Mouse (Mus musculus) stomach, embryonic 16.5 days (tissue): ENCODE measurements around the gene Ceacam1. TPM values are rescaled to one million over a fixed set of nuclear protein-coding genes. Genes with fewer than 3 reads are reported as not detected.
A peak's percentile ranks its signal among the peaks of the same experiment; 100 is the strongest.
"Not testable (repeated sequence)": the region's sequence is repeated elsewhere in the genome, so short reads cannot be mapped to it uniquely, and the experiment has no call there.

Experiments
- ATAC-seq: fragments of 200-750 bp; cut with Nextera tagmentation; 2 replicates; pipeline ENCODE4 v1.8.0; 2017; ENCODE audit warnings: moderate number of reproducible peaks, moderate TSS enrichment; ENCODE audit not compliant: insufficient read depth, low FRiP score
- H3K27ac ChIP-seq: fragments of 300-500 bp; sonication (generic); 2 replicates; pipeline ENCODE4 v1.5.1; 2014; ENCODE audit warnings: low read length
- H3K27me3 ChIP-seq: fragments of 300-500 bp; sonication (generic); 2 replicates; pipeline ENCODE4 v1.6.1; 2014; ENCODE audit warnings: low read length, control low read depth, mixed read lengths; ENCODE audit not compliant: control insufficient read depth, insufficient read depth
- H3K36me3 ChIP-seq: fragments of 300-500 bp; sonication (generic); 2 replicates; pipeline ENCODE4 v1.6.1; 2014; ENCODE audit warnings: low read length; ENCODE audit not compliant: control insufficient read depth, insufficient read depth
- H3K4me1 ChIP-seq: fragments of 300-500 bp; sonication (generic); 2 replicates; pipeline ENCODE4 v1.6.1; 2014; ENCODE audit warnings: low read length, control low read depth, mixed read lengths; ENCODE audit not compliant: control insufficient read depth, insufficient read depth
- H3K4me2 ChIP-seq: fragments of 300-500 bp; sonication (generic); 2 replicates; pipeline ENCODE4 v1.6.1; 2014; ENCODE audit warnings: low read depth, low read length, mixed read lengths
- H3K4me3 ChIP-seq: fragments of 300-500 bp; sonication (generic); replicated peaks from 2 replicates; pipeline ENCODE4 v1.5.1; 2014; ENCODE audit warnings: mild to moderate bottlenecking, low read length
- H3K9ac ChIP-seq: fragments of 300-500 bp; sonication (generic); 2 replicates; pipeline ENCODE4 v1.6.1; 2014; ENCODE audit warnings: low read length
- H3K9me3 ChIP-seq: fragments of 300-500 bp; sonication (generic); replicated peaks from 2 replicates; pipeline ENCODE4 v1.6.1; 2016; ENCODE audit warnings: low read length, control low read depth; ENCODE audit not compliant: control insufficient read depth
- WGBS: fragments of 180-500 bp; shearing (Covaris S2); extraction: QIAGEN DNeasy Blood & Tissue Kit; methylation state at CpG from one replicate; pipeline ENCODE4 v1.1.7; 2014; 5-methylcytosine and 5-hydroxymethylcytosine counted together
- polyA plus RNA-seq: library from polyadenylated mRNA; unstranded; fragments of >200 nt; fragmentation: Nextera tagmentation; extraction: Ambion mirVana; gene quantifications from 2 replicates; pipeline ENCODE4 v1.2.1, GENCODE M21; 2015

The Ceacam1 gene
- polyA plus RNA-seq, 1 experiment from 2014 or later = 98.3 TPM

GRCm38 (mm10) chr7:25434654-25435545 is 42.5 kb downstream of the Ceacam1 start:
- whole genome bisulfite sequencing = 82% methylated on average over 10 of the region's 10 CpGs
- peak overlapping the region; percentile 85 for H3K27ac ChIP-seq

DNA sequence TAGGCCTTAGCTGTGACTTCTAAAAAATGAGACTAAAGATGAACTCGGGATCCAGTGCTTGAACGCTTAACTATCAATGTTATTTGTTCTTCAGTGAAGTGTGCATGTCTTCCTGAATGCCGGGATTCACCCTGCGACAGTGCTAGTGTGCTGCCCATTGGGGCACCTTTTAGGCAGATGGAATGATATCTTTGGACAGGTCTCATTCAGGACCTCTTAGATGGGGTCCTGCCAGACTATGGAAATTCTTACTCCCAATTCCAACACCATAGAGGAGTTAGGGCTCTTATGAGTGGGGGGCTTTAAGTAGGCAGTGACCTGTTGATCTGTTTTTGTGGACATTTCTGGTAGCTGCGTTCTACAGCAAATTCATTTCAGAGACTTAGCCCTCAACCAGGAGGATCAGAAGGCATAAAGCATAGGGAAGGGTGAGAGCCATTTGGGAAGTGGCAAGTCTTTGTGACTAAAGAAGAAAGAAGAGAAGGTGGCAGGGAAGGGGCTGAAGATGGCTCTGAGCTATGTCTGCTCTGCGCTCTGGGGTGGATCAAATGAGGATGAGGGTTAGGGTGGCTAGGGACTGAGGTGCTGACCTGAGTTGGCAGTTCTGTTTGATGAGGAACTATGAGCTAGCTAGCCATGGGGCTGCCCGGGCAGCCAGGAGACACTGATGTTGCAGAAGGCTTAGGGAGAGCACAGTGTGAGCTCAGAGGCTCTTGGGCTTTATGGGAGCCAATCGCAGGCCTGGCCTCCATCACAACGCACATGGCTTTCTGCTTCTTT is 43.4 kb downstream of the Ceacam1 start:
- 82% methylated on average over 9 of the region's 9 CpGs for WGBS
- Histone ChIP-seq H3K9me3 (no peaks in the 10 kb centered on the region), H3K27me3 (no peaks in the 10 kb centered on the region), H3K4me3 (no peak overlapping the region), H3K4me2 (no peak overlapping the region), H3K27ac (peak overlapping the region; percentile 85), H3K36me3 (no peaks in the 10 kb centered on the region), H3K4me1 (peaks cover 21% of the 10 kb centered on the region), H3K9ac (0 out of 2 replicates have a peak overlapping the region, but pooled peaks have one; percentile 5)
- no peak for ATAC-seq

More at GRCm38 (mm10) chr7:25434654-25435545, 42.5 kb downstream of the Ceacam1 start:
- Histone ChIP-seq H3K9me3 (no peaks in the 10 kb centered on the region), H3K4me2 (no peak overlapping the region), H3K27me3 (no peaks in the 10 kb centered on the region), H3K9ac (no peak overlapping the region), H3K4me3 (no peak overlapping the region), H3K36me3 (no peaks in the 10 kb centered on the region), H3K4me1 (peaks cover 21% of the 10 kb centered on the region)
- ATAC-seq = no peak

DNA sequence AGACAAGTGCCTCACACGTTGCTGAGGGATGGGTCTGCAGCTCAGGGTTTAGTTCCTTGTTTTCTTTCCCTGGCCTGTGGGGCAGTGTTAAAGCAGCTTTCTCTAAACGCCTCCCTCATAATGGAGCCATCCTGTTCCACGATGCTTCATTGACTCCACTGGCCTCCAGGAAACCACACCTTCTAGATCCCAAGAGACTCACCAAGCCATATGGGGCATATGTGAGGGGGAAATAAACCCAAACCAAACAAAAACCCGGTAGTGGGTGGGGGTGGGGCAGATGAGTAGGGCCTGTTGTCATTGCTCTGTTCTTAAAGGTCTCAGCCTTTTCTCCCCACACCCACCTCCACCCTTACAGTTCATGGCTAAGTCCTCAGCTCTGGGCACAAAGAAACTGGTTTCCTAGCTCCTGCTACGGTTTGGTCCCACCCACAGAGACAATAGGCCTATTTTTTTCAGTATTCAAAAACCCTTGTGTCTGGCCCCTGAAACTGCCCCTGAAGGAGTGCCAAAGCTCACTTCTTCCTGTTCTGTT is 44.3 kb downstream of the Ceacam1 start:
- H3K4me1 ChIP-seq = peaks cover 21% of the 10 kb centered on the region
- H3K36me3 ChIP-seq = no peaks in the 10 kb centered on the region
- H3K27ac ChIP-seq = peak overlapping the region; percentile 85
- peak; percentile 77 for ATAC-seq
- no peak overlapping the region for H3K4me3 ChIP-seq
- WGBS = 11% methylated on average over 5 of the region's 5 CpGs
- no peak overlapping the region for H3K9ac ChIP-seq
- no peaks in the 10 kb centered on the region for H3K27me3 ChIP-seq
- H3K4me2 ChIP-seq = no peak overlapping the region
- no peaks in the 10 kb centered on the region for H3K9me3 ChIP-seq

GRCm38 (mm10) chr7:25432381-25432780 is 45.0 kb downstream of the Ceacam1 start:
- no peaks in the 10 kb centered on the region for H3K36me3 ChIP-seq
- H3K4me2 ChIP-seq = no peak overlapping the region
- H3K9me3 ChIP-seq = no peaks in the 10 kb centered on the region
- ATAC-seq = no peak
- no peaks in the 10 kb centered on the region for H3K27me3 ChIP-seq
- H3K27ac ChIP-seq = peak overlapping the region; percentile 85
- H3K9ac ChIP-seq = no peak overlapping the region
- H3K4me1 ChIP-seq = peaks cover 21% of the 10 kb centered on the region
- H3K4me3 ChIP-seq = no peak overlapping the region
- 81% methylated on average over 6 of the region's 6 CpGs for WGBS

- Histone ChIP-seq H3K27me3 (no peaks in the 10 kb centered on the region), H3K27ac (peak overlapping the region; percentile 59; the same call in 1 of the 2 replicates), H3K4me1 (peaks cover 21% of the 10 kb centered on the region), H3K4me2 (no peak overlapping the region), H3K9me3 (no peaks in the 10 kb centered on the region), H3K9ac (no peak overlapping the region), H3K36me3 (no peaks in the 10 kb centered on the region), H3K4me3 (no peak overlapping the region)
- 58% methylated on average over 4 of the region's 4 CpGs for WGBS
- ATAC-seq = peak; percentile 34; the same call in 1 of the 2 replicates
Measured at GRCm38 (mm10) chr7:25429886-25430784, 47.3 kb downstream of the Ceacam1 start.

- Histone ChIP-seq H3K4me1 (peaks cover 7% of the 10 kb centered on the region), H3K4me3 (no peak overlapping the region), H3K27me3 (no peaks in the 10 kb centered on the region), H3K27ac (no peak overlapping the region), H3K36me3 (no peaks in the 10 kb centered on the region), H3K4me2 (no peak overlapping the region), H3K9me3 (no peaks in the 10 kb centered on the region), H3K9ac (no peak overlapping the region)
- 85% methylated on average over 3 of the region's 3 CpGs for WGBS
- ATAC-seq = no peak
Measured at GRCm38 (mm10) chr7:25428321-25428720, 49.1 kb downstream of the Ceacam1 start.

GRCm38 (mm10) chr7:25427144-25427543 is 50.3 kb downstream of the Ceacam1 start:
- no peaks in the 10 kb centered on the region for H3K27me3 ChIP-seq
- WGBS = 81% methylated on average over 5 of the region's 5 CpGs
- no peaks in the 10 kb centered on the region for H3K4me1 ChIP-seq
- no peak overlapping the region for H3K4me3 ChIP-seq
- no peak overlapping the region for H3K9ac ChIP-seq
- H3K36me3 ChIP-seq = no peaks in the 10 kb centered on the region
- no peak for ATAC-seq
- no peak overlapping the region for H3K27ac ChIP-seq
- H3K4me2 ChIP-seq = no peak overlapping the region
- H3K9me3 ChIP-seq = no peaks in the 10 kb centered on the region

DNA sequence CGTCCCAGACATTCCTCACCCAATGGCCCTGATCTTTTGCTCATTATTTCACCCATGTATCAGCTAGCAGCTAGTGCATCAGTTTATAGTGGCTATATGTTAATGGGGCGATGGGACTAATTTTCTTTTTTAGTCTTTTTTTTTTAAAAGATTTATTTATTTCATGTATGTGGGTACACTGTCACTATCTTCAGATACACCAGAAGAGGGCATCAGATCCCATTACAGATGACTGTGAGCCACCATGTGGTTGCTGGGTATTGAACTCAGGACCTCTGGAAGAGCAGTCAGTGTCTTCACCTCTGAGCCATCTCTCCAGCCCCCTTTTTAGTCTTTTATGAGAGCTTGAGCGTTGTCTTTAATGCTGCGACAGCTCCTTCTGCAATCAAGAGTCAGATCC is 51.0 kb downstream of the Ceacam1 start:
- H3K4me3 ChIP-seq, H3K36me3 ChIP-seq, H3K4me2 ChIP-seq, H3K27me3 ChIP-seq, H3K9ac ChIP-seq, H3K9me3 ChIP-seq, H3K27ac ChIP-seq, ATAC-seq, H3K4me1 ChIP-seq: not testable (repeated sequence)
- whole genome bisulfite sequencing = 89% methylated on average over 4 of the region's 4 CpGs
